Mouse (Mus musculus) monocyte, adult 59 days (primary cell): ENCODE measurements around the gene Spam1. TPM values are rescaled to one million over a fixed set of nuclear protein-coding genes. Genes with fewer than 3 reads are reported as not detected.

Source experiments
- total RNA-seq, 2 experiments: library from RNA; stranded (reverse); gene quantifications; one replicate each; pipeline ENCODE4 v1.2.4; 2023

Gene Spam1
- total RNA-seq: not detected

DNA sequence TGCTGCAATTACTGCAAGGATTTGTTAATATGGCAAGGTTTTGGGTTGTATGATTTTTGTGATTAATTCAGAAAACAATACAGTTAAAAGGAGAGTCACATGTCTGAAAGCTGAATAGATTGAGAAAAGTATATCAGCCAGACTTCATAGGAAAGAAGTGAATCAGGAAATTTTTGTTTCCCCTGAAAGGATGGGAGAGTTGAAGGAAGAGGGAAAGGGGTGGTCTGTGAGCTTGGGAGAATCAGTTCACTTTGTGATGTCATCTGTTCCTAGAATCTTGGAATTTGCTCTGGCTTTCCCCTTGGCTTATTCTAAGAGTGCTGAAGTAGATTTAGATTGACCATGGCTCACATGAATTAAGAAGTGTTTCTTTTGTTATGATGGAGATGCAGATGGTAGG lies at the start of gene Spam1:
TSS of gene Spam1 (plus strand) at position 301 of the 400 bp plus-strand sequence.

DNA sequence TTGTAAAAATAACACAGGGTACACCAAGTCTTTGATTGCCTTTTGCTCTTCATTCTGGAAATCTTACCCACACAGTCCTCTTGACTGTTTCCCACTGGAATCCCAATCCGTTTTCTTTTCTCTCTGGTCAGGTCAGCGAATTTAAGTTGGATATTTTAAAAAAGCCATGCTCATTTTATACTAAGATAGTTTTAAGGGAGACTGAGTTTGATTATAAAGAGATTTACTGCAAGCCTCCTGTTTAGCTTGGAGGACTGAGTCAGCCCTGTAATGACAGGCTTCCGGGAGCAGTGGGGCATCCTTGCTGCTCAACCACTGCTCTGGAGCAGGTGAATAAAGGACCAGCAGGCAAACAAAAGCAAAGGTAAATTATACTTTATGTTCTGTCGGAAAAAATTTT lies 43.0 kb upstream of the Spam1 start, which contains the start of gene Hyal4:
TSS of gene Hyal4 (plus strand) at position 301 of the 400 bp plus-strand sequence.

Other genes with a start within 250 kb of the Spam1 start
- not detected for gene Lmod2, start 193.4 kb upstream of the Spam1 start, total RNA-seq
- gene Wasl, start 126.2 kb upstream of the Spam1 start, total RNA-seq: 10 to 100 TPM; 32.8 to 37.7 TPM
- not detected for gene Hyal6, start 57.9 kb upstream of the Spam1 start, total RNA-seq
- not detected for gene Hyal4, start 42.9 kb upstream of the Spam1 start, total RNA-seq
- gene Hyal5, start 66.8 kb downstream of the Spam1 start, total RNA-seq: not detected
- gene Tmem229a, start 165.1 kb downstream of the Spam1 start, total RNA-seq: under 1 TPM; 0.63 to 0.82 TPM